Mouse (Mus musculus) embryonic facial prominence, embryonic 11.5 days (tissue): ENCODE measurements at regions not wholly inside any gene's neighbourhood (a gene's known extent, or its start where the extent isn't known, plus 50 kb on each side); places are given as distances from the start of the nearest gene placed in this dataset.

Experiments used
- ATAC-seq: fragments of 200-750 bp; cut with Nextera tagmentation; replicated peaks from 2 replicates; pipeline ENCODE4 v1.8.0; 2017; ENCODE audit warnings: low read depth; ENCODE audit not compliant: insufficient number of reproducible peaks, low FRiP score, low TSS enrichment
- DNase-seq: peaks from one replicate; pipeline ENCODE4 v3.0.0-alpha.2; 2015; ENCODE audit warnings: low spot score
- H3K27ac ChIP-seq: fragments of 300-500 bp; sonication (generic); replicated peaks from 2 replicates; pipeline ENCODE4 v1.5.1; 2014; ENCODE audit warnings: mild to moderate bottlenecking, low read depth, low read length, control low read depth
- H3K27me3 ChIP-seq: fragments of 300-500 bp; sonication (generic); 2 replicates; pipeline ENCODE4 v1.6.1; 2014; ENCODE audit warnings: mild to moderate bottlenecking, low read length, moderate library complexity, mixed read lengths; ENCODE audit not compliant: control insufficient read depth, insufficient read depth
- H3K36me3 ChIP-seq: fragments of 300-500 bp; sonication (generic); replicated peaks from 2 replicates; pipeline ENCODE4 v1.6.1; 2014; ENCODE audit warnings: low read depth, mild to moderate bottlenecking, low read length, moderate library complexity, mixed read lengths; ENCODE audit not compliant: control insufficient read depth, insufficient read depth
- H3K4me1 ChIP-seq: fragments of 300-500 bp; sonication (generic); 2 replicates; pipeline ENCODE4 v1.6.1; 2014; ENCODE audit warnings: low read length, mixed read lengths; ENCODE audit not compliant: control insufficient read depth, insufficient read depth
- H3K4me2 ChIP-seq: fragments of 300-500 bp; sonication (generic); 2 replicates; pipeline ENCODE4 v1.6.1; 2014; ENCODE audit warnings: low read depth, mild to moderate bottlenecking, control low read depth, low read length, moderate library complexity
- H3K4me3 ChIP-seq: fragments of 300-500 bp; sonication (generic); 2 replicates; pipeline ENCODE4 v1.5.1; 2014; ENCODE audit warnings: low read depth, low read length, control low read depth
- H3K9ac ChIP-seq: fragments of 300-500 bp; sonication (generic); replicated peaks from 2 replicates; pipeline ENCODE4 v1.6.1; 2014; ENCODE audit warnings: mild to moderate bottlenecking, control low read depth, low read length
- H3K9me3 ChIP-seq: fragments of 300-500 bp; sonication (generic); replicated peaks from 2 replicates; pipeline ENCODE4 v1.6.1; 2016; ENCODE audit warnings: mild to moderate bottlenecking, low read length, inconsistent platforms, mixed read lengths; ENCODE audit not compliant: control insufficient read depth
- WGBS: fragments of 180-500 bp; shearing (Covaris S2); extraction: QIAGEN DNeasy Blood & Tissue Kit; methylation state at CpG from one replicate; pipeline ENCODE4 v1.1.7; 2014; 5-methylcytosine and 5-hydroxymethylcytosine counted together

DNA sequence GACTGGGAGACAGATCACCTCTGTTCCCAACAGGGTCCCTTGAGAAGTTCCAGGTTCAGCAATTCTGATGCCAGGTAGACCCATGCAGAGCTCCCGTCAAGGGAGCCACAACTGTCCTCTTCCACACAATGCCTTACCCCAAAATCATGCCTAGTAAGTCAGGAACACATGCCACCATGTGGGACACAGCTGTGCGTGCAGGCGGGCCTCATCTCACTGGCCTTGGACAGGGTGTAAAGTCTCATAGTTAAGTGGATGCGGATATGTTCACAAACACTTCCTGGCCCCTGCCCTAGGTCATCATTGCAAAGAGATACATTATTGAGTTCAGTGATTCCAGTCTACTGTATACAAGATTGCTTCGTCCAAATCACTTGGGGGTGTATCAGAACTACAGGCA, 87.6 kb downstream of the Dll1 start:
- Histone ChIP-seq H3K4me2 (no peak overlapping the region), H3K27ac (no peak overlapping the region), H3K4me3 (no peak overlapping the region), H3K4me1 (no peaks in the 10 kb centered on the region), H3K27me3 (no peaks in the 10 kb centered on the region), H3K36me3 (no peaks in the 10 kb centered on the region), H3K9me3 (no peaks in the 10 kb centered on the region), H3K9ac (no peak overlapping the region)
- no peak for ATAC-seq
- no peak for DNase-seq
- WGBS, result 77% methylated on average over 5 of the region's 5 CpGs

DNA sequence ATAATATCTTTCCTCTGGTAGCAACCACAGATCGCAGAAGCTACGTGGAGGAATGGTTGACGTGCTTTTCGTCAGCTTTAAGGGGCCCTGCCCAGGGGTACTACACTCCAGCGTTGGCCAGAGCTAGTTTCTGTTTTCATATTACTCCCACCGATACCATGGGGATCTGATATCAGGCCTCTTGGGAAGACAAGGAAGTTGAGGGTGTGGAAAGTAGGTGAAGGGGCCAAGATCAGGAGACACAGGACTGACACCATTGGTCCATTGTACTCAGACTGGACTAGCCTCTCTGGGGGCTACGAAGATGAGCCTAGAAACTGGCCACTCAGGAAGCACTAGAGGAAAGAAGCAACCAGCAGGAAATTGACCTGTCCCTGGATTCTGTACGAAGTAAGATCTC, 88.0 kb downstream of the Dll1 start:
- DNase-seq (no peak), ATAC-seq (no peak)
- H3K4me1 ChIP-seq, result no peaks in the 10 kb centered on the region
- no peaks in the 10 kb centered on the region for H3K36me3 ChIP-seq
- H3K9ac ChIP-seq, result no peak overlapping the region
- no peak overlapping the region for H3K27ac ChIP-seq
- WGBS, result 86% methylated on average over 8 of the region's 8 CpGs
- H3K9me3 ChIP-seq, result no peaks in the 10 kb centered on the region
- H3K4me2 ChIP-seq, result no peak overlapping the region
- no peaks in the 10 kb centered on the region for H3K27me3 ChIP-seq
- no peak overlapping the region for H3K4me3 ChIP-seq

DNA sequence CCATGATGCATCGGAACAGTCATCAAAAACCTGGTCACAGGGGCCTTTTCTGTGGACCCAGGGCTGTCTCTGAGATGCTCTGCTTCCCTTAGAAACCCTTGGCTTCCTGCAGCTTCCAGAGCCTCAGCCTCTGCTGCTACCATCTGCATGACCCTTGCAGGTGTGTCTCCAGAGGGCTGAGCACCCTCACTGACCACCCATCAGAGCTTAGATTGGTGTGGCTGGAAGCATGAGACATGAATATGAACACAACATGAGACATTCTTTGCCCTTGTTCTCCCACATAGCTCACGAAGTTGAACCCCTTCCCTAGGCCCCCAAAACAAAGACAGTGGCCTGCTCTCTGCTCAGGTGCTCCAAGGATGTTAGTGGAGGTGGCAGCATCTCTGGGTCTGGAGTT, 90.1 kb downstream of the Dll1 start:
- Histone ChIP-seq H3K27me3 (no peaks in the 10 kb centered on the region), H3K4me3 (no peak overlapping the region), H3K36me3 (no peaks in the 10 kb centered on the region), H3K4me2 (no peak overlapping the region), H3K9ac (no peak overlapping the region), H3K27ac (no peak overlapping the region), H3K9me3 (no peaks in the 10 kb centered on the region), H3K4me1 (no peaks in the 10 kb centered on the region)
- DNase-seq, result no peak
- ATAC-seq, result no peak
- WGBS, result 84% methylated on average over 2 of the region's 2 CpGs

GRCm38 (mm10) chr17:15285399-15286043, 91.2 kb downstream of the Dll1 start:
- peak; percentile 17 for DNase-seq
- no peaks in the 10 kb centered on the region for H3K36me3 ChIP-seq
- H3K9ac ChIP-seq, result no peak overlapping the region
- no peaks in the 10 kb centered on the region for H3K27me3 ChIP-seq
- no peak overlapping the region for H3K4me3 ChIP-seq
- no peak for ATAC-seq
- H3K4me2 ChIP-seq, result no peak overlapping the region
- no peaks in the 10 kb centered on the region for H3K4me1 ChIP-seq
- no peak overlapping the region for H3K27ac ChIP-seq
- WGBS, result 71% methylated on average over 7 of the region's 7 CpGs
- H3K9me3 ChIP-seq, result no peaks in the 10 kb centered on the region

GRCm38 (mm10) chr17:15269905-15270304, 106.8 kb downstream of the Dll1 start:
- H3K4me3 ChIP-seq, result no peak overlapping the region
- no peaks in the 10 kb centered on the region for H3K36me3 ChIP-seq
- H3K9ac ChIP-seq, result no peak overlapping the region
- no peaks in the 10 kb centered on the region for H3K4me1 ChIP-seq
- ATAC-seq, result no peak
- WGBS, result 69% methylated on average over 6 of the region's 6 CpGs
- DNase-seq, result no peak
- H3K9me3 ChIP-seq, result no peaks in the 10 kb centered on the region
- no peak overlapping the region for H3K4me2 ChIP-seq
- no peaks in the 10 kb centered on the region for H3K27me3 ChIP-seq
- no peak overlapping the region for H3K27ac ChIP-seq

GRCm38 (mm10) chr17:15269056-15269612, 107.5 kb downstream of the Dll1 start:
- no peaks in the 10 kb centered on the region for H3K9me3 ChIP-seq
- no peak for DNase-seq
- H3K27me3 ChIP-seq, result no peaks in the 10 kb centered on the region
- no peaks in the 10 kb centered on the region for H3K36me3 ChIP-seq
- no peak overlapping the region for H3K4me3 ChIP-seq
- 81% methylated on average over 8 of the region's 8 CpGs for WGBS
- H3K27ac ChIP-seq, result no peak overlapping the region
- no peaks in the 10 kb centered on the region for H3K4me1 ChIP-seq
- no peak overlapping the region for H3K9ac ChIP-seq
- ATAC-seq, result no peak
- no peak overlapping the region for H3K4me2 ChIP-seq

- no peak overlapping the region for H3K4me2 ChIP-seq
- DNase-seq, result no peak
- H3K36me3 ChIP-seq, result no peaks in the 10 kb centered on the region
- 70% methylated on average over 7 of the region's 7 CpGs for WGBS
- no peak overlapping the region for H3K4me3 ChIP-seq
- H3K27ac ChIP-seq, result no peak overlapping the region
- no peaks in the 10 kb centered on the region for H3K27me3 ChIP-seq
- H3K9me3 ChIP-seq, result no peaks in the 10 kb centered on the region
- no peak for ATAC-seq
- H3K4me1 ChIP-seq, result no peaks in the 10 kb centered on the region
- H3K9ac ChIP-seq, result no peak overlapping the region
Observed at GRCm38 (mm10) chr17:15267721-15268120, 109.0 kb downstream of the Dll1 start.

GRCm38 (mm10) chr17:15259427-15260101, 117.1 kb downstream of the Dll1 start:
- no peak for DNase-seq
- 52% methylated on average over 11 of the region's 11 CpGs for WGBS
- ATAC-seq, result no peak
- no peaks in the 10 kb centered on the region for H3K4me1 ChIP-seq
- no peak overlapping the region for H3K4me3 ChIP-seq
- H3K4me2 ChIP-seq, result no peak overlapping the region
- no peaks in the 10 kb centered on the region for H3K27me3 ChIP-seq
- no peak overlapping the region for H3K27ac ChIP-seq
- no peak overlapping the region for H3K9ac ChIP-seq
- no peaks in the 10 kb centered on the region for H3K36me3 ChIP-seq
- no peaks in the 10 kb centered on the region for H3K9me3 ChIP-seq
